Mouse (Mus musculus): ENCODE measurements at regions not wholly inside any gene's neighbourhood (a gene's known extent, or its start where the extent isn't known, plus 50 kb on each side); places are given as distances from the start of the nearest gene placed in this dataset.

DNA sequence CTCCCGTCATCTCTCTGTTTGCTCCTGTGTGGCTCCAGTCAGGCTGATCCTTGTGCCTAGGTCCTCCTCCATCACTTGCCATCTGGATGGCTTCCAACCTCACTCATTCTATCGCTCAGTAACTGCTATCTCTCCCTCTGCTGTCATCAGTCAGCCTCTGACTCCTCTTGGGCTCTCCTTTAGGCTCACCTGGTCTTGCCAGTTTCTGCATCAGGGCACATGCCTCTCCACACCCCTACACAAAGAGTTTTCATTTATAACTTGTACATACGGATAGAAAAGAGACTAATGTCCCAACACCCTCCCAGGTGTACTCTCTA lies 2664.7 kb upstream of the Lrrc6 start:
- no peak for TF ChIP-seq CTCF (IDR thresholded peaks at IDR 0.05; ENCODE audit: low read depth)
- Histone ChIP-seq H3K27ac (ENCODE audit: low read depth, low read length) (no peak overlapping the region), H3K36me3 (ENCODE audit: insufficient read depth) (no peaks in the 10 kb centered on the region), H3K9ac (no peak overlapping the region), H3K4me3 (ENCODE audit: low read depth, low read length) (no peak overlapping the region), H3K4me1 (ENCODE audit: insufficient read depth) (no peaks in the 10 kb centered on the region), H3K27me3 (ENCODE audit: insufficient read depth, low read length) (no peaks in the 10 kb centered on the region), H3K4me2 (ENCODE audit: low read depth) (no peak overlapping the region), H3K9me3 (ENCODE audit: low read length) (no peaks in the 10 kb centered on the region)
- ATAC-seq (no peak), DNase-seq (no peak)
- 62% methylated on average over 3 of the region's 3 CpGs for WGBS

DNA sequence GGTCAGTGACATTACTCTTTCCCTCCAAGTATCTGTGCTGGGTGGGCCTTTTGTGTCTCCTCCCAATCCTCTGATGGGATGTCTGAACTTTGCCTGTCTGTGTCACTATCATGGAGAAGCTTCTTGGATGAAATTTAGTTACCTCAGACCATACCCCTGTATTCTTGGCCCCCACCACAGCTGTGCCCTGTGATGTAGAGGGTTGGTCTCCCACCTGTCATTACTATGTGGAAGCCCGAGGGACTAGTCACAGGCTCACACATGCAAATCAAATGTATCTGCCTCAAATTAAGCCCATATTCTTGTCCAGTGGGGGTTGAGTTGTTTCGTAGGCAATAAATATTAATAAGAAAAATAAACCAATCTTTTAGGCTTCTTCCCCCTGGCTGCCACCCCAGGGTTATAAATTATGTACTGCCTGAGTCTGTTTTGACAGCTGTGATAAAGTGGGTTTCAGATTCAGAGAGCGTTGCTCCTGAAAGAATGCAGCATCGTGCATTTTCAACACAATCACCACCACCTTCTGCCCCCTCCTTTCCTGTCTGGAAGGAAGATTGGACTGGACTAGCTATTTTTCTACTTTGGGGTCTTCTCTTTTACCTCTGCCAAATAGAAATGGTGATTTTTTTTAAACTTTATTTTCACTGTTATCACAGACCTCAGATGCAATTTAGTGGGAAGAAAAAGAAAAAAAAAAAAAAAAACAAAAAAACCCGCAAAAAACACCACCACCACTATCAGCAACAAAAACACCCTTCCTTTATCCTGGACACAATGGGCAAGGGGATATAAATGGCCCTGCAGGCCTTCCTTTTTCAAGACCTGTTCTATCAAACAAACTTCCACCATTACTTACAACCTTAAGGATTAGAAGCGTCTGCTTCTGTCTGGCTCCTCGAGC lies 2664.1 kb upstream of the Lrrc6 start:
- Histone ChIP-seq H3K27ac (ENCODE audit: low read depth, low read length) (no peak overlapping the region), H3K4me2 (ENCODE audit: low read depth) (no peak overlapping the region), H3K9ac (no peak overlapping the region), H3K36me3 (ENCODE audit: insufficient read depth) (no peaks in the 10 kb centered on the region), H3K9me3 (ENCODE audit: low read length) (no peaks in the 10 kb centered on the region), H3K27me3 (ENCODE audit: insufficient read depth, low read length) (no peaks in the 10 kb centered on the region), H3K4me3 (ENCODE audit: low read depth, low read length) (no peak overlapping the region), H3K4me1 (ENCODE audit: insufficient read depth) (no peaks in the 10 kb centered on the region)
- no peak for TF ChIP-seq CTCF (IDR thresholded peaks at IDR 0.05; ENCODE audit: low read depth)
- 40% methylated on average over 7 of the region's 7 CpGs for WGBS
- DNase-seq (peak; percentile 28), ATAC-seq (peak; percentile 20; the same call in 1 of the 2 replicates)

DNA sequence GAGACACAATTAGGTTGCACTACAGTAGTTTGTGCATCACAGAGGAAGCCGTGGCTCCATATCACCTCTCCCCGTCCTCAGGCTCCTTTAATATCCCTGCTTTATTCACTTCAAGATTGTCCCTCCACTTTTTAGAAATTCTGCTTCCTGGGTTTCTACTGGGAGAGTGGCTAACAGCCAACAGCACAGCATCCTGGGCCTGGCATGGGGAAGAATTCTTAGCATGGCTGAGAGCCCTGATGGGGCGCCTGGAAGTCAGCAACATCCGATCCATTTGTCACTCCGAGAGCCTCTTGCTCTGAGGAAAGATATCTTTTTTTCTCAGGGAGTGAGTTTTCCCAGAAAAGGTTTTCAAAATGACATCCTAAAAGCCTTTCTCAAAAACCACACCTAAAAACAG lies 2660.3 kb upstream of the Lrrc6 start:
- no peaks in the 10 kb centered on the region for H3K9me3 ChIP-seq (ENCODE audit: low read length)
- H3K9ac ChIP-seq, result no peak overlapping the region
- no peak overlapping the region for H3K4me3 ChIP-seq (ENCODE audit: low read depth, low read length)
- DNase-seq (no peak), ATAC-seq (no peak)
- no peaks in the 10 kb centered on the region for H3K36me3 ChIP-seq (ENCODE audit: insufficient read depth)
- H3K4me2 ChIP-seq (ENCODE audit: low read depth), result no peak overlapping the region
- H3K27ac ChIP-seq (ENCODE audit: low read depth, low read length), result no peak overlapping the region
- TF ChIP-seq CTCF (IDR thresholded peaks at IDR 0.05; ENCODE audit: low read depth), result no peak
- no peaks in the 10 kb centered on the region for H3K27me3 ChIP-seq (ENCODE audit: insufficient read depth, low read length)
- WGBS, result 59% methylated on average over 5 of the region's 5 CpGs
- H3K4me1 ChIP-seq (ENCODE audit: insufficient read depth), result no peaks in the 10 kb centered on the region

DNA sequence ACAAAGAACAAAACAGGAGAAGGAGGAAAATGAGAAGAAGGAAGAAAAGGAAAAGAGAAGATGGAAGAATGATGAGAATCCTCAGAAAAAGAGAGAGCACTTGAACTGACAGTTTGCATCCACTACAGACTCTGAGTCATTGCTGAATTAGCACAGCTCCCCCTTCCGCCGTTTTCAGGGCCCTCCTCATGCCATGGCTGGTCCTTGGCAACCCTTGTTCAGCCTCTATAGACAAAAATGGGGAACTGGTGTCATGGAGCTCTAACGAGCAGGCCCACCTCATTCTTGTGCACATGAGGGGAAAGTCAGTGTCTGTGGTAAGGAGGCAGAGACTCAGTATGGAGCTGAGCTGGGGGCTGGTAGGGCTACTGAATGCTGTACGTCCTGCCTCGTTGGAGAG lies 2657.4 kb upstream of the Lrrc6 start:
- ATAC-seq (no peak), DNase-seq (no peak)
- Histone ChIP-seq H3K27ac (ENCODE audit: low read depth, low read length) (no peak overlapping the region), H3K9me3 (ENCODE audit: low read length) (no peaks in the 10 kb centered on the region), H3K4me2 (ENCODE audit: low read depth) (no peak overlapping the region), H3K4me1 (ENCODE audit: insufficient read depth) (no peaks in the 10 kb centered on the region), H3K36me3 (ENCODE audit: insufficient read depth) (no peaks in the 10 kb centered on the region), H3K9ac (no peak overlapping the region), H3K27me3 (ENCODE audit: insufficient read depth, low read length) (no peaks in the 10 kb centered on the region), H3K4me3 (ENCODE audit: low read depth, low read length) (no peak overlapping the region)
- no peak for TF ChIP-seq CTCF (IDR thresholded peaks at IDR 0.05; ENCODE audit: low read depth)
- 46% methylated on average over 5 of the region's 5 CpGs for WGBS
